Mouse (Mus musculus) neutrophil, adult 83 days (primary cell): ENCODE results near the gene Camta2. TPM values are rescaled to one million over a fixed set of nuclear protein-coding genes. Genes with fewer than 3 reads are reported as not detected.

Experiments used
- total RNA-seq, 2 experiments: library from RNA; stranded (reverse); gene quantifications; one replicate each; pipeline ENCODE4 v1.2.4; 2023

Camta2 gene
- 10 to 100 TPM; 62.9 to 65.1 TPM for total RNA-seq

GRCm38 (mm10) chr11:70687601-70688199 lies at the start of gene Camta2:
Gene Camta2 (minus strand): TSS chr11:70688105.

DNA sequence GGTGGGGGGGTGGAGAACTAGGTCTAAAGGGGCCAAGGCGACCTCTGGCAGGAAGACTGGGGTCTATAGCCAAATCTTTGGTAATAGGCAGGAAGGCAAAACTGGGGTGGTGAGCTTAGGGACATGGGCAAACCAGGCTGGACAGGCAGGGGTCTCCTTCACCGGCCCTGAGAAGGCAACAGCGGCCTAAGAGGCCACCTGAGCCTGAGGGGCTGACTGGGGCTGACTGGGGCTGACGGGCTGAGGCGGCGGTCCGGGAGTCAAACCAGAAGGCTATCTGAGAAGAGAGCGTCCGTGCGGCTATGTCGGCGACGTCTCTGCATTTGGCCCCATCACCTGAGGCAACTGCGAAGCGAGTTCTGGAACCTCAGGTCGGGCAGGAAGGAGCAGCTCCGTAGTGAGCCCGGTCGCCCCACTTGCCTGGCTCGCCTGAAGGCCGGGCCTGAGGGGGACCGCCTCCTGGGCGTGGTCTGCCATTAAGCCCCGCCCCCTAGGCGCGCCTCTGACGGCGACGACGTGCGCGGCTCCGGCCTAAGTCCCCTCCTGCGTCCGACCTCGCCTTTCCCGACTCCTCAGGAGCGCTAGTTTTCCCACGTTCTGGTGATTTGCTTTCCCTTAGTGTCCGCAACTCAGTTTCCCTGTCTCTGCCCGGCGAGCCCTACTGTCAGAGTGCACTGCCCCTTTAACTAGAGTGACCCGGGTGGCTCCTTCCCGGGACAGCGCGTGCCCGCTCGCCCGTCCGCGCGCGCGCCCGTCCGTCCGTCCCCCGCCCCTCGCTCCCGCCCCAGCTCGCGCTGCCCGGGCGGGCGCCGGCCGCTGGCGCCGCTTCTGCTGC lies 12.0 kb upstream of the Camta2 start, which contains the start of the genes Inca1 and Kif1c:
Gene Inca1, minus strand, starts transcription at position 434 of the 835 bp plus-strand sequence.
Gene Kif1c, plus strand, starts transcription at position 827 of the 835 bp plus-strand sequence.

GRCm38 (mm10) chr11:70668771-70669505 lies 19.0 kb downstream of the Camta2 start, which contains the start of gene Spag7:
Gene Spag7 (minus strand): TSS chr11:70669416.

DNA sequence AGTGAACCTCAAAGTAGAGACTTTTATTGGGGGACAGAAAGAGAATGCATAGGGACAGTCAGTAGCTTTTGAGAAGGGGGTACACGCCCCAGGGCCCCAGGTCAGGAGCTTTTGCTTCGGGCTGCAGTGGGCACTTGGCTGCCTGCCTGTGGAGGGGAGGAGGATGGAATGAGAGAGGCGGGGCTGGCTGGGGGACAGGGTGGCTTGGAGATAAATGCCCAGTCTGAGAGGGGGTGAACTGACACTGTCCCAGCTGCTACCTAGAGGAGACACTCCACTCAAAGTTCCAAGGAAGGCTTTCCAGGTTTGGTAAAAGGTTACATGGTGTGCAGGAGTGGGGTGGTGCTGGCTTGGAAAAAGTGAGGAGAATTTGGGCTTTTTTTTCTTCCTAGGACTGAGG lies 30.9 kb downstream of the Camta2 start, which contains the start of gene Eno3:
Gene Eno3, plus strand, starts transcription at position 239 of the 400 bp plus-strand sequence.

DNA sequence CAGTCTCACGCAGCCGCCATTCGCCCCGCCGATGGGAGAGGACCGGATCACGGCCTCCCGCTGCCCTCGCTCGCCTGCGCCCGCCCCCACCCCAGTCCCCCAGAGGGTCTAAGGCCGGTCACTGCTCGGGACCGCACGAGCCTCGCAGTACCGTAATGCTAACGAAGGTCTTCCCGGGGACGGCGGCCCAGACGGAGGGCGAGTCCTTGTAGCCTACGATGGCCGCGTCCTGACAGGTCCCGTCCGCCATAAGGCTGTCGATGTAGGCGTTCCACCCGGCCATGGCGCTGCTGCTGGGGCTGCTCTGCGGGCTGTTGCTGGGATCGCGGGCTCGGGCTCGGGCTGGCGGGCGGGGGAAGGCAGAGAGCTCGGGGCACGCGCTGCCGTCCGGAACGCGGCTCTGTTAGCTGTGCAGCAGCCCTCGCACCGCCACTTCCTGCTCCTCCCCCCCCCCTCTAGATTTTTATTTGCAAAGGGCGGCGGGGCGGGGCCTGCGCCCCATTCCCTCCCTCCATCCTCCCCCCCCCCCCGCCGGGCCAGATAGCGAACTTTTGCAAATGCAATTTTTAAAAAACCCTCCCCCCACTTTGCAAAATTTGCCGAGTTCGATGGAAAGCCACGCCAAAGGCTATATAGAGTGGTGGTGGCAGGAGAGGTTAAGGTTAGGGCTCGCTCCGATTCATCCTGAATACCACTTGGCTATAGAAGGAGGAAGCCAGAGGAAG lies 33.5 kb downstream of the Camta2 start, which contains the start of gene Pfn1:
Gene Pfn1, minus strand, starts transcription at position 447 of the 725 bp plus-strand sequence.

DNA sequence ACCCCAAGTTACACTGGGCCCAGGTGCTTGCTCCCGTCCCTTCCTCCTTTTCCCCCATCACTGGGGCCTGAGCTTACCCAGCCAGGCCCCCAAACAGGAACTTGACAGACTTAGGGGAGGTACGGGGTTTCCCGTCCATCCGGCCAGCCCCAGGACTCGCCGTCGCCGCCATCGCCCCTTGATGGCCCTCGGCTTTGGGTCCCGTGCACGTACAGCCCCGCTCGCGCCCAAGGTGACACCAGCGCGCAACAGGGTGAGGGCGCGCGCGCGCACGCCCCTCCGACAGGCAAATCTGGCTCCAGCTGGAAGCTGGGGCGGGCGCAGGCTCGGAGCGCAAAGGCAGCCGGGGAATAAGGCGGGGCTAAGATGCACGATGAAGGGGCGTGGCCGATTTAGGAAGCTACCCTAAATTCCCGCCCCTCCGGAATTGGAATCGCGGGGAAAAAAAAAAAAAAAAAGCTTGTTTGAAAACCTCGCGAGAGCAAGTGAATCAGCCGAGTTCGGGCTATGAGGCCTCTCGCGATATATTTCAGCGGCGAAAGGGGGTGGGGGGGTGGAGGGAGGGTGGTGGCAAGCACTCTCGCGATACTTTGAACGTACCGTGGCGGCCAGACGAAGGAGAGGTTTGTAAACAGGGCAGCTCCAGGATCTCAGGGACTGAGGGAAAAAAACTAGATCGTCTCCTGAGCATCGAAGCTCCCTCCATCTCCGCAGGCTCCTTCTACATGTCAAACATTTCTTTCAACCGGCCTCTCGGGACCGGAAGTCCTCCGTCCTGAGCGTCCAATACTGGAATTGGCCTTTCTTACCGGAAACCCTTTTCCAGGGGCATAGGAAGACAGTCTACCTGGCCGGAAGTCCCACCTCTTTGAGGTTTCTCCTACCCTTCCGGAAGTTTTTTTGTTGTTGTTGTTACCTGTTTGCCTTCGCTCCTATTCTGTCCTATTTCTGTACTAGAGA lies 40.9 kb downstream of the Camta2 start, which contains the start of the genes Rnf167 and Slc25a11:
Gene Rnf167, plus strand, starts transcription at position 545 of the 960 bp plus-strand sequence.
Gene Slc25a11, minus strand, starts transcription at position 789 of the 960 bp plus-strand sequence.

DNA sequence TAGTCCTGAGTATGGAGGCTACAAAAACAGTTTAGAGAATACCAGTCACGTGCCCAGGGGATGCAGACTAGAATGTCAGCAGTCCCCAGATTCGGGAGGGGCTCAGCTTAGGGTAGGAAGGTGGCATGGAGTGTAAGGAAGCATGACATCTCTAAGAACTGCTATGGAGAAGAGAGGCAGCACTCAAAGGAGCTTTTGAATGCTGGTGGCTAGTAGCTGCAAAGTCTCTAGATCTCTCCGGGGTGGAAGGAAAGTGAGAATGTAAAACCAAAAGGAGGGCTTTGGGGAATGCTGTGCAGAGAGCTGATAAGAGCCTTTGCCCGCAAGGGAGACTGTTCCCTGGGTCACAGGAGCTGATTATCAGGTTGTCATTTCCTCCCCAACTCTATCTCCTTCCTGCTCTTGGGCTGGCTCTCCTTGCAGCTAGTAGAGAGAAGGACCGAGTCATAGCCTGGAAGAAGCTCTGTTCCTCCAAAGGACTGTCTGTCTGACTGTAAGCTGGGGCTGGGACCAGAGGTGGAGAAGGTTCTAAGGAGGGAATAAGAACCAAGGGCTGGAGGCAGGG lies 49.1 kb downstream of the Camta2 start, which contains the start of gene Gp1ba:
Gene Gp1ba, plus strand, starts transcription at position 409 of the 565 bp plus-strand sequence.

Other genes with a start within 250 kb of the Camta2 start
- 10 to 100 TPM; 22.7 to 25.7 TPM for gene Med11, start 236.2 kb downstream of the Camta2 start, total RNA-seq
- gene Zmynd15, start 228.7 kb downstream of the Camta2 start, total RNA-seq = under 1 TPM in 1 of 2 experiments, not detected in 1; 0.57 TPM
- 1 to 10 TPM; 1.8 to 2.3 TPM for gene Cxcl16, start 228.1 kb downstream of the Camta2 start, total RNA-seq
- gene Tm4sf5, start 182.9 kb downstream of the Camta2 start, total RNA-seq = not detected
- not detected for gene Vmo1, start 173.5 kb downstream of the Camta2 start, total RNA-seq
- not detected for gene Gltpd2, start 168.9 kb downstream of the Camta2 start, total RNA-seq
- 10 to 100 TPM; 93.7 to 98.2 TPM for gene Psmb6, start 162.7 kb downstream of the Camta2 start, total RNA-seq
- not detected for gene Gm40193, start 155.2 kb downstream of the Camta2 start, total RNA-seq
- 1 to 10 TPM; 2.8 to 3.8 TPM for gene Pld2, start 148.0 kb downstream of the Camta2 start, total RNA-seq
- 10 to 100 TPM; 30.4 to 35.9 TPM for gene Mink1, start 125.2 kb downstream of the Camta2 start, total RNA-seq
- gene 4930544D05Rik, start 72.3 kb downstream of the Camta2 start, total RNA-seq = not detected
- gene Chrne, start 68.9 kb downstream of the Camta2 start, total RNA-seq = not detected
- gene Gp1ba, start 49.0 kb downstream of the Camta2 start, total RNA-seq = under 1 TPM; 0.44 to 0.92 TPM
- gene Rnf167, start 40.9 kb downstream of the Camta2 start, total RNA-seq = 100 to 1,000 TPM; 143 to 145 TPM
- gene Slc25a11, start 40.6 kb downstream of the Camta2 start, total RNA-seq = 10 to 100 TPM; 88.4 to 89.0 TPM
- gene Pfn1, start 33.5 kb downstream of the Camta2 start, total RNA-seq = 1,000 to 10,000 TPM; 1,955 to 2,001 TPM
- 10 to 100 TPM in 1 of 2 experiments, 1 to 10 TPM in 1; 6.5 to 12.5 TPM for gene Eno3, start 30.9 kb downstream of the Camta2 start, total RNA-seq
- gene Spag7, start 18.7 kb downstream of the Camta2 start, total RNA-seq = 10 to 100 TPM; 34.4 to 37.7 TPM
- gene Inca1, start 12.1 kb upstream of the Camta2 start, total RNA-seq = not detected
- 10 to 100 TPM; 25.3 to 29.9 TPM for gene Kif1c, start 12.4 kb upstream of the Camta2 start, total RNA-seq
- under 1 TPM; 0.51 to 0.70 TPM for gene Zfp3, start 76.1 kb upstream of the Camta2 start, total RNA-seq
- 1 to 10 TPM; 1.0 to 1.2 TPM for gene Scimp, start 124.5 kb upstream of the Camta2 start, total RNA-seq
- gene Rabep1, start 156.7 kb upstream of the Camta2 start, total RNA-seq = 10 to 100 TPM; 13.5 to 14.3 TPM